Mouse (Mus musculus): ENCODE measurements around the gene Cactin. TPM values are rescaled to one million over a fixed set of nuclear protein-coding genes. Genes with fewer than 3 reads are reported as not detected.

Gene Cactin
- polyA plus RNA-seq, 1 experiment from 2014 or later: 42.9 TPM

- no peak for TF ChIP-seq CTCF (IDR thresholded peaks at IDR 0.05; ENCODE audit: low read depth)
- Histone ChIP-seq H3K27ac (ENCODE audit: low read depth) (no peak overlapping the region), H3K9ac (no peak overlapping the region), H3K36me3 (ENCODE audit: insufficient read depth) (peaks cover 23% of the 10 kb centered on the region), H3K4me1 (ENCODE audit: insufficient read depth) (no peaks in the 10 kb centered on the region), H3K9me3 (ENCODE audit: low read depth, low read length) (no peaks in the 10 kb centered on the region), H3K27me3 (ENCODE audit: insufficient read depth, low read length) (no peaks in the 10 kb centered on the region), H3K4me3 (ENCODE audit: low read depth, low read length) (no peak overlapping the region), H3K4me2 (peak overlapping the region; percentile 3; the same call in 1 of the 2 replicates)
- DNase-seq: no peak
- ATAC-seq (ENCODE audit: insufficient read depth): no peak
- WGBS: 47% methylated on average over 14 of the region's 14 CpGs
Observed at GRCm38 (mm10) chr10:81302781-81303218, 18.1 kb upstream of the Cactin start.

GRCm38 (mm10) chr10:81303258-81303657 is 17.6 kb upstream of the Cactin start:
- 58% methylated on average over 10 of the region's 10 CpGs for WGBS
- no peak for TF ChIP-seq CTCF (IDR thresholded peaks at IDR 0.05; ENCODE audit: low read depth)
- Histone ChIP-seq H3K36me3 (ENCODE audit: insufficient read depth) (peaks cover 28% of the 10 kb centered on the region), H3K4me1 (ENCODE audit: insufficient read depth) (no peaks in the 10 kb centered on the region), H3K27me3 (ENCODE audit: insufficient read depth, low read length) (no peaks in the 10 kb centered on the region), H3K9me3 (ENCODE audit: low read depth, low read length) (no peaks in the 10 kb centered on the region), H3K4me2 (peak overlapping the region; percentile 3; the same call in 1 of the 2 replicates), H3K9ac (no peak overlapping the region), H3K4me3 (ENCODE audit: low read depth, low read length) (no peak overlapping the region), H3K27ac (ENCODE audit: low read depth) (no peak overlapping the region)
- ATAC-seq (ENCODE audit: insufficient read depth) (no peak), DNase-seq (no peak)

DNA sequence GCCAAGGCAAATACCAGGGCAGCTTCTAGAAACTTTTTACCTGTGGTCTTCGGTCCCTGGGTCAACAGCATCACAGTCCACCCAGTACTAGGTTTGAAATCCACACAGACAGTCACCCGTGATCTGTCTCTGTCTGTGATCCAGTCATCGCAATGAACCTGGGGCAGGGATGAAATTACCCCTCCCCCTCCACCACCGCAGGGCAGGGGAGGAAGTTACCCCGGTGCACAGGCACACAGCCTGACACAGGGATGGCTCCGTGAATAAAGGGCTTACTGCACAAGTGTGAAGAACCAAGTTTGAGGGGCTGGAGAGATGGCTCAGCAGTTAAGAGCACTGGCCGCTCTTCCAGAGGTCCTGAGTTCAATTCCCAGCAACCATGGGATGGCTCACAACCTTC is 17.1 kb upstream of the Cactin start:
- ATAC-seq (ENCODE audit: insufficient read depth) (no peak), DNase-seq (no peak)
- Histone ChIP-seq H3K27ac (ENCODE audit: low read depth) (no peak overlapping the region), H3K4me3 (ENCODE audit: low read depth, low read length) (no peak overlapping the region), H3K36me3 (ENCODE audit: insufficient read depth) (peaks cover 33% of the 10 kb centered on the region), H3K9me3 (ENCODE audit: low read depth, low read length) (no peaks in the 10 kb centered on the region), H3K27me3 (ENCODE audit: insufficient read depth, low read length) (no peaks in the 10 kb centered on the region), H3K9ac (no peak overlapping the region), H3K4me2 (no peak overlapping the region), H3K4me1 (ENCODE audit: insufficient read depth) (no peaks in the 10 kb centered on the region)
- no peak for TF ChIP-seq CTCF (IDR thresholded peaks at IDR 0.05; ENCODE audit: low read depth)
- WGBS: 61% methylated on average over 7 of the region's 7 CpGs

DNA sequence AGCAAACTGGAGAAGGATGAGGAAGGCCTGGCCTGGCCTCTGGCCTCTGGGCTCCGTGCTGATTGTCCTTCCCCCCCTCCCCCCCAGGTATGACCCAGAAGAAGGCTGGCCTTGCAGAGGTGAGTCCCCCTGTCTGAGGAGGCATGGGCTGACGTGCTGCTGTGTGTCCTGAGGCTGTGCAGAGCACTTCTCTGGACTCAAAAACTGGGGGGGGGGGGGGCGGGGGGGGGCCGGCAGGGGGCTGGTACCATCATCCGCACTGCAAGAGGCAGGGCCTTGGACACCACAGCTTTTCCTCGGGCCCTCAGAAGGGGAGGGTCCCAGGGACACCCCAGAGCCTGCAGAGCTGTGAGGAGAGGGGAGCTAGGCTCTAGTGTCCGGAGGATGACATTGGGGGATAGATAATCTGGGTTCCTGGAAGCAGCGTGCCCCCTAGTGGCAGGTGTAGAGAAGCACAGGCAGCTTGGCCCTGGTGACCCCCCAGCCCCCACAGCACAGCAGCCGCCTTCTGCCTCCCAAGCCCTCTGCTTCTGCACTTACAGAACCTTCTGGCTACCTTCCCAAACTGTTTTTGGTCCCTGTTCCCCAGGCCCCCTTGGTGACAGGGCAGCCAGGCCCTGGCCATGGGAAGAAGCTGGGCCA is 16.2 kb upstream of the Cactin start:
- Histone ChIP-seq H3K4me2 (no peak overlapping the region), H3K9ac (no peak overlapping the region; the same call in 1 of the 2 replicates), H3K4me1 (ENCODE audit: insufficient read depth) (no peaks in the 10 kb centered on the region), H3K27me3 (ENCODE audit: insufficient read depth, low read length) (no peaks in the 10 kb centered on the region), H3K4me3 (ENCODE audit: low read depth, low read length) (no peak overlapping the region), H3K27ac (ENCODE audit: low read depth) (no peak overlapping the region), H3K36me3 (ENCODE audit: insufficient read depth) (peaks cover 42% of the 10 kb centered on the region), H3K9me3 (ENCODE audit: low read depth, low read length) (no peaks in the 10 kb centered on the region)
- TF ChIP-seq CTCF (IDR thresholded peaks at IDR 0.05; ENCODE audit: low read depth): peak; percentile 87
- DNase-seq: peak; percentile 66
- 15% methylated on average over 8 of the region's 9 CpGs for WGBS
- peak; percentile 42; the same call in 1 of the 2 replicates for ATAC-seq (ENCODE audit: insufficient read depth)

- DNase-seq (no peak), ATAC-seq (ENCODE audit: insufficient read depth) (no peak)
- no peaks in the 10 kb centered on the region for H3K9me3 ChIP-seq (ENCODE audit: low read depth, low read length)
- no peak overlapping the region for H3K27ac ChIP-seq (ENCODE audit: low read depth)
- H3K27me3 ChIP-seq (ENCODE audit: insufficient read depth, low read length): no peaks in the 10 kb centered on the region
- TF ChIP-seq CTCF (IDR thresholded peaks at IDR 0.05; ENCODE audit: low read depth): no peak
- 91% methylated on average over 14 of the region's 14 CpGs for WGBS
- H3K4me3 ChIP-seq (ENCODE audit: low read depth, low read length): no peak overlapping the region
- no peak overlapping the region for H3K4me2 ChIP-seq
- peaks cover 52% of the 10 kb centered on the region for H3K36me3 ChIP-seq (ENCODE audit: insufficient read depth)
- H3K9ac ChIP-seq: no peak overlapping the region
- no peaks in the 10 kb centered on the region for H3K4me1 ChIP-seq (ENCODE audit: insufficient read depth)
Observed at GRCm38 (mm10) chr10:81305663-81306062, 15.2 kb upstream of the Cactin start.

- no peak overlapping the region for H3K9ac ChIP-seq
- no peaks in the 10 kb centered on the region for H3K4me1 ChIP-seq (ENCODE audit: insufficient read depth)
- TF ChIP-seq CTCF (IDR thresholded peaks at IDR 0.05; ENCODE audit: low read depth): no peak
- H3K27me3 ChIP-seq (ENCODE audit: insufficient read depth, low read length): no peaks in the 10 kb centered on the region
- DNase-seq (no peak), ATAC-seq (ENCODE audit: insufficient read depth) (no peak)
- no peaks in the 10 kb centered on the region for H3K9me3 ChIP-seq (ENCODE audit: low read depth, low read length)
- no peak overlapping the region for H3K4me2 ChIP-seq
- WGBS: 86% methylated on average over 12 of the region's 12 CpGs
- H3K27ac ChIP-seq (ENCODE audit: low read depth): no peak overlapping the region
- peaks cover 57% of the 10 kb centered on the region for H3K36me3 ChIP-seq (ENCODE audit: insufficient read depth)
- no peak overlapping the region for H3K4me3 ChIP-seq (ENCODE audit: low read depth, low read length)
Observed at GRCm38 (mm10) chr10:81306173-81306668, 14.7 kb upstream of the Cactin start.

DNA sequence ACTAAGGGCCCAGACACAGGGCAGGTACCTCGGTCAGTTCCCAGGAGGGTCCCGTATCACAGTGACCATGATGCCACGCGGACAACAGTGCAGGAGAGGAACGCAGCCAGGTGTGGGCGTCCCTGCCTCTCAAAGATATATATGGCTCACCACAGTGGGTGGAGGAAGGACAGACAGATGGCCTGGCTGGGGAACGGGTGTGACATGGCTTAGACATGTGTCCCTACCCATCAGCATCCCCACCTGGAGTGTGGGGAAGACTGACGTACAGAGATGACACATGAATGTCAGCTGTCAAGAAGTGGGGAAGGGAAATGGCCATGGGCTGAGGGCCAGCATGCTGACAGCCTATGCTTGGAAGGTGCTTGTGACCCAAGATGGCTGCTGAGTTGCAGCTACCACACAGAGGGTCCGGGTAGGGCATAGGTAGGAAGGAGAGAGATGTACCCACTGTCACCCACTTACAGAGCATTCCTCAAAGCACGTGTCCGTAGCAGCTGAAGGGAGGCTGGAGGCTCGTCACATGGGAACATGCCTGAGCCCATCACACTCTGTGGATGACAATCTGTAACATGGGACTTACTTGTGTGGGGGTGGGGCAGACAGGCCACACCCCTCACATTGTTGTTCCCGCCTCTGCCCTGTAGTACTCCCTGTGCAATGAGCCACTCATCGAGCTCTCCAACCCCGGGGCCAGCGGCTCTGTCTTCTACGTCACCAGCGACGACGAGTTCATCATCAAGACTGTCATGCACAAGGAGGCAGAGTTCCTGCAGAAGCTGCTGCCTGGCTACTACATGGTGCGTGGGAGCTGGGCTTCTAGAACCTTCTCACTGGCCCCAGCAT is 13.8 kb upstream of the Cactin start:
- H3K4me3 ChIP-seq (ENCODE audit: low read depth, low read length): no peak overlapping the region
- no peaks in the 10 kb centered on the region for H3K4me1 ChIP-seq (ENCODE audit: insufficient read depth)
- no peaks in the 10 kb centered on the region for H3K9me3 ChIP-seq (ENCODE audit: low read depth, low read length)
- 91% methylated on average over 21 of the region's 21 CpGs for WGBS
- no peak overlapping the region for H3K9ac ChIP-seq
- ATAC-seq (ENCODE audit: insufficient read depth) (no peak), DNase-seq (no peak)
- H3K27ac ChIP-seq (ENCODE audit: low read depth): no peak overlapping the region
- peaks cover 66% of the 10 kb centered on the region for H3K36me3 ChIP-seq (ENCODE audit: insufficient read depth)
- H3K4me2 ChIP-seq: no peak overlapping the region
- no peak for TF ChIP-seq CTCF (IDR thresholded peaks at IDR 0.05; ENCODE audit: low read depth)
- no peaks in the 10 kb centered on the region for H3K27me3 ChIP-seq (ENCODE audit: insufficient read depth, low read length)
